Mouse (Mus musculus) forebrain, postnatal 0 days (tissue): ENCODE data around the gene Atad2b. TPM values are rescaled to one million over a fixed set of nuclear protein-coding genes. Genes with fewer than 3 reads are reported as not detected.
"Not testable (repeated sequence)": the region's sequence is repeated elsewhere in the genome, so short reads cannot be mapped to it uniquely, and the experiment has no call there.

Source experiments
- ATAC-seq: fragments of 200-750 bp; cut with Nextera tagmentation; 2 replicates; pipeline ENCODE4 v1.8.0; 2017; ENCODE audit warnings: mild to moderate bottlenecking, moderate library complexity
- DNase-seq: peaks from one replicate; pipeline ENCODE4 v3.0.0-alpha.2; 2015
- H3K27ac ChIP-seq: fragments of 300-500 bp; sonication (generic); 2 replicates; pipeline ENCODE4 v1.5.1; 2014; ENCODE audit warnings: low read depth, mild to moderate bottlenecking, antibody characterized with exemption, low read length, moderate library complexity, mixed read lengths
- H3K27me3 ChIP-seq: fragments of 300-500 bp; sonication (generic); 2 replicates; pipeline ENCODE4 v1.6.1; 2014; ENCODE audit warnings: mild to moderate bottlenecking, low read length, mixed read lengths; ENCODE audit not compliant: insufficient read depth
- H3K36me3 ChIP-seq: fragments of 300-500 bp; sonication (generic); 2 replicates; pipeline ENCODE4 v1.6.1; 2014; ENCODE audit warnings: mild to moderate bottlenecking, moderate library complexity; ENCODE audit not compliant: insufficient read depth
- H3K4me1 ChIP-seq: fragments of 300-500 bp; sonication (generic); 2 replicates; pipeline ENCODE4 v1.6.1; 2014; ENCODE audit warnings: antibody characterized with exemption; ENCODE audit not compliant: insufficient read depth
- H3K4me2 ChIP-seq: fragments of 300-500 bp; sonication (generic); 2 replicates; pipeline ENCODE4 v1.6.1; 2014; ENCODE audit warnings: low read depth, mild to moderate bottlenecking, moderate library complexity
- H3K4me3 ChIP-seq: fragments of 300-500 bp; sonication (generic); 2 replicates; pipeline ENCODE4 v1.5.1; 2014; ENCODE audit warnings: low read depth, low read length, mixed read lengths
- H3K9ac ChIP-seq: fragments of 300-500 bp; sonication (generic); 2 replicates; pipeline ENCODE4 v1.6.1; 2014; ENCODE audit warnings: mild to moderate bottlenecking
- H3K9me3 ChIP-seq: fragments of 300-500 bp; sonication (generic); 2 replicates; pipeline ENCODE4 v1.6.1; 2016; ENCODE audit warnings: low read length
- CTCF ChIP-seq: sonication (generic); IDR thresholded peaks from 2 replicates; pipeline ENCODE4 v1.5.1; 2016; ENCODE audit warnings: antibody characterized with exemption, control low read depth, low read depth
- WGBS: fragments of 180-500 bp; shearing (Covaris S2); extraction: QIAGEN DNeasy Blood & Tissue Kit; methylation state at CpG from one replicate; pipeline ENCODE4 v1.1.7; 2014; 5-methylcytosine and 5-hydroxymethylcytosine counted together
- polyA plus RNA-seq: library from polyadenylated mRNA; unstranded; fragments of >200 nt; fragmentation: Nextera tagmentation; extraction: Ambion mirVana; gene quantifications from 2 replicates; pipeline ENCODE4 v1.2.1, GENCODE M21; 2015
- total RNA-seq: library from RNA; depleted of rRNA; stranded (reverse); fragments of >200 nt; gene quantifications from 2 replicates; pipeline ENCODE4 v1.2.3, GENCODE M21; 2014

Gene Atad2b
- total and polyA plus RNA-seq, 2 experiments from 2014 or later = 6.6 to 31.1 TPM

DNA sequence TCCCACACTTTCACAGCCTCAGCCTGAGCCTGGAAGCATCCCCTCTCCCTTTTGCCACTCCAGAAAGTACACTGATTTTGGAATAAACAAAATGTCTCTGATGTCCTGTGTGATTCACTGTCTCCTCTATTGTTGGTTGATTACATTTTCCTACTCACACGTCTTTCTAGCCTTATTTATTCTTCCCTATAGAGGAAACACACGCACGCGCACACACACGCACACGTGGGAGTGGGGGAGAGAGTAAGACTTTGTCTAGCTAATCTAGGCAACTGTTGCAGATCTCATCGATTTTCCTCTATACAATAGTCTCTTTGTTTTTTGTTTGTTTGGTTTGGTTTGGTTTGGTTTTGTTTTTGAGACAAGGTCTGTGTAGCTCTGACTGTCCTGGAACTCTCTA is 8.8 kb upstream of the Atad2b start:
- DNase-seq (no peak), ATAC-seq (no peak)
- Histone ChIP-seq H3K9me3 (no peaks in the 10 kb centered on the region), H3K27ac (peak overlapping the region; percentile 90; the same call in 1 of the 2 replicates), H3K27me3 (no peaks in the 10 kb centered on the region), H3K9ac (no peak overlapping the region), H3K4me2 (no peak overlapping the region), H3K36me3 (no peaks in the 10 kb centered on the region), H3K4me1 (0 out of 2 replicates have a peak, but pooled peaks cover 4% of the 10 kb centered on the region), H3K4me3 (no peak overlapping the region)
- 91% methylated on average over 7 of the region's 7 CpGs for WGBS
- TF ChIP-seq CTCF = no peak

DNA sequence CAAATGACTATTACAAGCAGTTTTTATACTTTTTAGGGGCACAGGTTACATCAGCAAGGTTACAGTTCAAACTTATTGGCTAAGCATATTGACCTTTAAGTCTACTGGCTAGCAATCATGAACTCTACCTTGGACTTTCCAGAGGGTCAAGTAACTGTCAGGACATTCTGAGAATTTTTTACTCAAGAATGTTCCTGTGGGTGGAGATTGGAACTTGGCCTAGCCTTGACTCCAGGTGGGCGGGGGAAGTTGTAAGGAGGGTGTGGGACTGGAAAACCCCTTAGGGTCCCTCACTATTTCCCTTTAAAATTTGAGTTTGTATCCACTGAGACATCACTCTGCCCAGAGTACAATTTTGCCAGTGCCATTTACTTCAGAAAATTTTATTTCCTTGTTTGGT is 6.7 kb upstream of the Atad2b start:
- H3K9me3 ChIP-seq, H3K9ac ChIP-seq, H3K4me2 ChIP-seq, ATAC-seq, H3K4me3 ChIP-seq, H3K27ac ChIP-seq, H3K27me3 ChIP-seq, H3K4me1 ChIP-seq, H3K36me3 ChIP-seq, DNase-seq: not testable (repeated sequence)
- 94% methylated on average over 1 of the region's 1 CpGs for WGBS

DNA sequence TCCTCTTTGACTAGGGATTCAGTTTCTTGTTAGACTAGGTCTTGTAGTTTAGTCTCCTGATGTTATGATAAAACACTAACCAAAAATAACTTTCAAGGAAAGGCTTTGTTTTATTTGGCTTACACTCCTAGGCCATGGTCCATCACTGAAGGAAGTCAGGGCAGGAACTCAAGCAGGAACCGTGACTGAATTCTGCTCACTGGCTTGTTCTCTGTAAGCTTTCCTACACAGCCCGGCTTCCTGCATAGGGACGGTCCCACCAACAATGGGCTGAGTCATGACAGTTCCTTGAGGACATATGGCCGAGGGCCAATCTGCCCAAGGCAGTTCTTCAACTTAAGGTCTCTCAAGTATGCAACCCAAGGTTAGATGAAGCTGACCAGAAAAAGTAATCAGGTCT is 5.4 kb upstream of the Atad2b start:
- ATAC-seq (no peak), DNase-seq (no peak)
- Histone ChIP-seq H3K4me1 (no peaks in the 10 kb centered on the region), H3K9ac (no peak overlapping the region), H3K4me3 (no peak overlapping the region), H3K36me3 (no peaks in the 10 kb centered on the region), H3K27ac (no peak overlapping the region), H3K9me3 (no peaks in the 10 kb centered on the region), H3K4me2 (no peak overlapping the region), H3K27me3 (no peaks in the 10 kb centered on the region)
- TF ChIP-seq CTCF = no peak
- WGBS = 80% methylated on average over 4 of the region's 4 CpGs

DNA sequence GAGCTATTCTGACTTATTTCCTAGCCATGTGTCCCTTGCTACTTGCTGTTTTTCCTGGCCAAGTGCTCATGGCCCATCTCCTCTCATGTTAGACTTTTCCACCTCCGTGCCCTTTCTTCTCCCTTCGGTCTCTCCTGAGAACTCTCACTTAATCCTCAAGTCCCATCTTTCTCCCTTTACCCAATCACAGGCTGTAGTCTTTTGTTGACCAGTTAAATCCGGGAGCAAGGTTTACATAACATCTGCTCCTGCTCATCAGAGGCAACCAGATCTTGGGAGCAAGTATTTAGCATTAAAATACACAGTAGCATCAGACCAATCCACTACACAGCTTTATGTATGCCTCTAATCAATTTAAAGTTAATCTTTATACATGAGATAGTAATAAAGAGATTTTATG is 2.7 kb upstream of the Atad2b start:
- no peak overlapping the region for H3K27ac ChIP-seq
- no peak overlapping the region for H3K9ac ChIP-seq
- H3K4me2 ChIP-seq = no peak overlapping the region
- 50% methylated on average over 3 of the region's 3 CpGs for WGBS
- no peak for TF ChIP-seq CTCF
- DNase-seq (no peak), ATAC-seq (no peak)
- no peaks in the 10 kb centered on the region for H3K36me3 ChIP-seq
- H3K4me1 ChIP-seq = 0 out of 2 replicates have a peak, but pooled peaks cover 6% of the 10 kb centered on the region
- no peaks in the 10 kb centered on the region for H3K9me3 ChIP-seq
- H3K27me3 ChIP-seq = no peaks in the 10 kb centered on the region
- no peak overlapping the region for H3K4me3 ChIP-seq

DNA sequence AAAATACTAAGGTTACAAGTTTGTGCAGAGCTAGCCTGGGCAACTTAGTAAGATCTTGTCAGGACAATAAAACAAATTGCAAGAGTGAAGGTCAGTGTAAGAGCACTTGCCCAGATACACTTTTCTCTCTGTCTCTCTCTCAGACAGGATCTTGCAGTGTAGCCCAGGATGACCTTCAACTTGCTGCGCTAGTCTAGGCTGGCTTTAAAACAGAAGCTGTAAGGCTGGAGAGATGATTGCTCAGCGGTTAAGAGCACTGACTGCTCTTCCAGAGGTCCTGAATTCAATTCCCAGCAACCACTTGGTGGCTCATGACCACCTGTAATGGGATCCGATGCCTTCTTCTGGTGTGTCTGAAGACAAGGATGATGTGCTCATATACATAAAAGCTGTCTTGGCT is 2.2 kb upstream of the Atad2b start:
- Histone ChIP-seq H3K27ac (no peak overlapping the region), H3K9me3 (no peaks in the 10 kb centered on the region), H3K4me1 (peaks cover 6% of the 10 kb centered on the region; the same call in 1 of the 2 replicates), H3K27me3 (no peaks in the 10 kb centered on the region), H3K36me3 (no peaks in the 10 kb centered on the region), H3K4me2 (no peak overlapping the region), H3K4me3 (no peak overlapping the region), H3K9ac (no peak overlapping the region)
- no peak for DNase-seq
- ATAC-seq = no peak
- 80% methylated on average over 3 of the region's 3 CpGs for WGBS
- TF ChIP-seq CTCF = no peak

DNA sequence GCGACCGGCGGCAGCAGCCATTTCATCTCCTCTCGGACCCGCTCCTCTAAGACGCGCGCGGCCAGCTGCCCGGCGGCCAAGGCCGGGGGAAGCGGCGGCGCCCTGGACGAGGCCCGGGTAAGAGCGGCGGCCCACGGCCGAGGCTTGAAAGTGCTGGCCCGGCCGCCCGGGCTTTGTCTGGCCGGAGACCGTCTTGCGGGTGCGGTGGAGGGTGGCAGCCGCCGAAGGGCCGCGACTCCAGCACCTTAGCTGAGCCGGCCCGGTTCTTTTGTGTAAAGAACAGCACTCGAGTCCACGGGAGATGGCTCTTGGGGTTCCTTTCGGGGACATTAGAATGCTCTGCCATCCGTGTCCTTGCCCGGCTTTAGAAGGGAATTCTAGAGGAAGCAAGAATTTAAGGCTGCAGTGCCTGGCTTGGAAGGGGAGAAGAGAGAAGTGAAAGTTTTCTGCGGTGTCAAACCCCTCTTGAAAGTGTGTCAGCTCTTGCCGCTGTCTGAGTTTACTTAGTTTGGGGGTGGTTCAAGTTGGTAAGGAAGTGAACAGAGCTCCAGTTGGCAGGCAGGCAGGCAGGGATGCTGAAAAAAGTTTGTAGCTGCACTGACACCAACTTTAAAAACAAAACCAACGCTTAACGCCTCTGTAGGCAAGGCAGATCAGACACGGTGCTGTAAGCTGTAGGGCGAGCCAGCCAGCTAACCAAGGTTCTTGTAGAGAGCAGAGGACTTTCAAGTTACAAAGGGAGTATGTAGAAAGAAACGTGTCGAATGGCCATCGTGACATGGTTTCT is 845 bp downstream of the Atad2b start:
- H3K9ac ChIP-seq = peak overlapping the region; percentile 96
- DNase-seq (peak; percentile 51), ATAC-seq (peak; percentile 38)
- no peaks in the 10 kb centered on the region for H3K27me3 ChIP-seq
- peak overlapping the region; percentile 98 for H3K27ac ChIP-seq
- peaks cover 6% of the 10 kb centered on the region; the same call in 1 of the 2 replicates for H3K4me1 ChIP-seq
- H3K4me2 ChIP-seq = peak overlapping the region; percentile 71
- H3K4me3 ChIP-seq = peak overlapping the region; percentile 96
- H3K9me3 ChIP-seq = no peaks in the 10 kb centered on the region
- TF ChIP-seq CTCF = no peak
- 2% methylated on average over 48 of the region's 48 CpGs for WGBS
- H3K36me3 ChIP-seq = no peaks in the 10 kb centered on the region

DNA sequence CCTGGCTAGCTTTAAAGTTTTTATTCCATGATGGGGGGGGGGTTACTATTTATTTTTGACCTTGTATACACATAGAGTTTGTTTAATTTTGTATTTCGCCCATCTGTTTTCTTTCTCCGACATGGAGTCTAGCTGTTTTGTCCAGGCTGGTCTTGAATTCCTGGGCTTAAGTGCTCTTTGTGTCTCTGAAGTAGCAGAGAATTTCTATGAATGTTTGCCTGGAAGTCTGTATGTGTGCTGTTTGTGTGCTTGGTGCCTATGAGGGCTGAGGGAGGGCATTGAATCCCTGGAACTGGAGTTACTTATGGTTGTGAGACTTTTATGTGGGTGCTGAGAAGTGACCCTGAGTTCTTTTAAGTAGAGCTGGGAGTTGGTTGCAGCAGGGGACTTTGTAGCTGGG is 11.0 kb downstream of the Atad2b start:
- no peak for ATAC-seq
- TF ChIP-seq CTCF = no peak
- H3K27ac ChIP-seq = no peak overlapping the region
- no peak for DNase-seq
- H3K4me2 ChIP-seq = no peak overlapping the region
- no peaks in the 10 kb centered on the region for H3K36me3 ChIP-seq
- H3K27me3 ChIP-seq = no peaks in the 10 kb centered on the region
- no peak overlapping the region for H3K9ac ChIP-seq
- H3K4me3 ChIP-seq = no peak overlapping the region
- H3K9me3 ChIP-seq = no peaks in the 10 kb centered on the region
- WGBS = 85% methylated on average over 2 of the region's 2 CpGs
- H3K4me1 ChIP-seq = no peaks in the 10 kb centered on the region
